Mouse (Mus musculus) urinary bladder, adult 2 months (tissue): Measurements from ENCODE around the gene Pts. TPM values are rescaled to one million over a fixed set of nuclear protein-coding genes. Genes with fewer than 3 reads are reported as not detected.

Experiments used
- DNase-seq: peaks from one replicate; pipeline ENCODE4 v3.0.0; 2022; ENCODE audit warnings: low spot score
- polyA plus RNA-seq: library from polyadenylated mRNA; depleted of rRNA; stranded (reverse); fragments of >200 nt; gene quantifications from 2 replicates; pipeline ENCODE4 v1.2.3, GENCODE M21; 2012

The Pts gene
- polyA plus RNA-seq, 1 experiment: 137 TPM

DNA sequence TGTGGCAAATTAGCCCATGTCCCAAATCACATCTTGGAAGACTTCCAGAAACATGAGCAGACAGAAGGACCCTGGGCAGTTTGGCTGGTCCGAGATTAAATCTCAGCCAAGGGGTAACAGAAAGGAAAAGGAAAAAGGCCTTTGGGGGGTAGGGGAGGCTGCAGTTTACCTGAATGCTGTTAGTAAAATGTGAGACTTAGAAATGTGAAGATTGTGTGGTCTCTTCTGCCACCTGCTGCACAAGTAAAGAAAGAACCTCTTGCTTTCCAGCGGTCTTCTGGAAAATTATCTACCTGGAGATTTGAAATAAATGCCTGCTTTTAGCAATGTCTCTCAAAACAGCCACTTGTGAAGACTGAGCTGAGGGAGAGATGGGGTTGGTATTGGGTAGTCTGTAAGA lies 2.4 kb upstream of the Pts start:
- DNase-seq: no peak

DNA sequence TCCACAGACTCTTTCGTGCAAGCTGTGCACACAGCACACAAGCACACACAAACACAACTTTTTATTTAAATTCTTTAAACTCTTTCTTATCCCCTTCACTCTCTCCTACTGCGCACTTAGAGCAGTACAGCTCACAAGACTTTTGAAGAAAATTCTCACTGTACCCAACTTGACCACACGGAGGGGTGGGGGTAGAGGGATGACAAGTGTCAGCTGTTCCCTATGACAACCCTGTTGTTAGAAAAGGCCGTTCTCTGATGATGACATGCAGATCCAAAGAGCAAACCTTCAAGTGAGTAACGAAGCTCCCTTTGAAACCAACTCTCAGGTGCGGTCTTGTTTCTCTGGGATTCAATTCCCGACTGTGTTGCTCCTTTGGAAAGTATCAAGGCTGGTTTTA lies 664 bp downstream of the Pts start:
- no peak for DNase-seq

DNA sequence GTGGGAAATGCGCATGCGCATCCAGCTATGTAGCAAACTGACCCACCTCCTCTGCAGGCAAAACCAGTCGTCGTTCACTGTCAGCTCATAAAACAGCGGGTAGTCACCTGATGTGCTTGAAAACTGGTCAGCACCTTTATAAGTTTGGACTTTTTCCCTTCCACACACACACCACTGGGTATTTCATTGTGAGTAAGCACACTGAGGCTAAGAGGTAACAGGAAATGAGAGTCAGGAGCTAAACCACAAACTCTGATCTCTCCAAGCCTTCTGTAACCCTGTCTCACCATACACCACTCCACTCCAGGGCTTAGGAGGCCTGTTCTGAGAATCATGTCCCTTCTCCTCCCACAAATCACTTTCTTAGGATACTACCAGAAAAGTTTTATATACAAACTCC lies 2.9 kb downstream of the Pts start:
- DNase-seq: no peak

DNA sequence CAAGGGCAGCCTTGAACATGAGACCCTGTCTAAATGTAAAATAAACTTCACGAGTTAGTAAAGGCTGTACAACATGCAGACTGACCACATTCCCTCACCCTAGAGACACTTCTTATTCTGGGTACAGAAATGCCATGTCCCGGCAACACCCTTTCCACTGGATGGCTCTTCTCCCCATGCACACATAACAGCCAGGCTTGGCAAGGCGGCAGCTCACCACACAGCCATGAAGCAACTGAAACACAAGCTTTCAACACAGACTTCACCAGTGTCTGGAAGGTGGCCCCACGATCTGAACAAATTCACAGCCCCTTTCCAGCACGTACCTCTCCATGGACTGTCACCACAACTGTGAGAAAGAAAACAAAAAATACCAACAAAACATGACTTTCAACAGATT lies 3.6 kb downstream of the Pts start:
- no peak for DNase-seq

DNA sequence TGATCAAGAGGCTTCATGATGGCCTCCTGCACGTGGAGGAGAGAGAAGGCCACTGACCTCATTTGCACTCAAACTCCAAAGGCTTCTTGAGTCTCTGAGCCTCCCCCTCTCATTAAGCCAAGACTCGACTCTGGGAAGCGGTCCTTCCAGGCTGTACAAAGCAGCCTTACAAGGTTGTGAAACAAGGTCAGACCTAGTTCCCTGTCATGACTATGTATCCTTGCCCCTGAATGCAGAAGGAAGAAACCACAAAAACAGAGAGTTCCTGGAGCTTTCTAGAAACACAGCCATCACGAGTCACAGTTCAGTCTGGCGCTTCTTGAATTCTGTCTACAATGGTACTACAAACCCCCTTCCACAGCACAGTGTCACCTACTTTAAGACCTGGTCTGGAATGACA lies 6.0 kb downstream of the Pts start:
- no peak for DNase-seq

DNA sequence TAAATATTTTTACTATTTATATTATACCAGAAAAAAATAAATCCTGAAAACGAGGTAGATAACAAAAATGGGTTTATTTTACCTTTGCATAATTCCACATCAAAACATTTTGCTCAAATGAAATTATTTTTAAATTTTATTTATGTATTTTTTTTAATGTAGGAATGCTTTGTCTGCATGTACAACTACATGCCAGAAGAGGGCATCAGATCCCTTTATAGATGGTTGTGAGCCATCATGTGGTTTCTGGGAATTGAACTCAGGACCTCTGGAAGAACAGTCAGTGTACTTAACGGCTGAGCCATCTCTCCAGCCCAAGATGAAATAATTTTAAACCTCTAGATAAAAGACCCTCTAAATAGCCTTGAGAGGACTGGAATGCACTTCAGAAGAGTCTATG lies 7.0 kb downstream of the Pts start:
- no peak for DNase-seq

DNA sequence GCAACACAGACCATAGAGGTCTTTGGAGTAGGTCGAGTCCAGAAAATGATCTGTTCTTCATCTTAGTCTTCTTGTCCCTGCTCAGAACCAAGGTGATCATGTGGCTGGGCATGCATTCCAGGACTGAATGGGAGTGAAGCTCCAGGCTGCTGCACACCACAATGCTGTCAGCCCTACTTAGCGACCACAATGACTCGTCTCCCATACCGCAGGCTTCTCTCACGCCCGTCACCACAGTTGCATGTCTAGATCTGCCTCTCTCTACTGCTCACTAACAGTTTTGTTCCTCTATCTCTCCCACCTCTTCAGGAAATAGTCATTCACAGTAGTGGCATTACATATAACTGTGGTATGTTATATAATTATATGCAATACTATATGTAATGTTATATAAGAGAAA lies 7.8 kb downstream of the Pts start:
- DNase-seq: no peak

DNA sequence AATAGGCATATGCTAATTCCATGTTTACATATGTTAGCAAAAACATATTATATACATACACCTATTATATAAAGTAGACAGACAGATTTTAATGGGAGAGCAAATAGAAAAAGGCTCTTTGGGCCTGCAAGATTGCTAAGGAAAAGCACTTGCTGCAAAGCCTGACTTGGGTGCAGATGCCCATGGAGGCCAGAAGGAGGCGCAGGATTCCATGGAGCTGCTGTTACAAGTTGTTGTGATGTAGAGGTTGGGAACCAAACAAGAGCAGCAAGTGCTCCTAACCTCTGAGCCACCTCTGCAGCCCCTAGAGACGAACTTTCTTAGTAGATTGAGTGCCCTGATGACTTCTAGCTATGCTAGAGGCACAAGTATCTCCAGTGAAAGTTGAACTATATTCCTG lies 9.7 kb downstream of the Pts start:
- no peak for DNase-seq

DNA sequence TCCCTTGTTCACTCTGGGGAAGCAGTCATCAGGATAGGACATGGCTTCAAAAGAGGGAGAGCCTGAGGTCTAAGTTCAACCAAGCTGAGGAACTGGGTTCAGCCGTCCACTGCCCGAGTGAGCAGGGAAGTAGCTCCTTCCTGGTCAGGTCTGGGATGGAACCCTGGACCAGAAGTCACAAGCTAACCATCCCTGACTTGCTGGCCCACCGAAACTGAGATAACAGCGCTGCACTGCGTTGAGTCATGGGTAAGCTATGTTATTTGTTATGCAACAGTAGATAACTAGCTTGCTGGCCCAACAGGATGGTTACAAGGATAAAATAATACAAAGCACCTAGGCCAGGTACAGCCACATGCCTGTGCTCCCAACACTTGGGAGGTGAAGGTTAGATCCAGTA lies 13.1 kb downstream of the Pts start:
- DNase-seq: no peak

DNA sequence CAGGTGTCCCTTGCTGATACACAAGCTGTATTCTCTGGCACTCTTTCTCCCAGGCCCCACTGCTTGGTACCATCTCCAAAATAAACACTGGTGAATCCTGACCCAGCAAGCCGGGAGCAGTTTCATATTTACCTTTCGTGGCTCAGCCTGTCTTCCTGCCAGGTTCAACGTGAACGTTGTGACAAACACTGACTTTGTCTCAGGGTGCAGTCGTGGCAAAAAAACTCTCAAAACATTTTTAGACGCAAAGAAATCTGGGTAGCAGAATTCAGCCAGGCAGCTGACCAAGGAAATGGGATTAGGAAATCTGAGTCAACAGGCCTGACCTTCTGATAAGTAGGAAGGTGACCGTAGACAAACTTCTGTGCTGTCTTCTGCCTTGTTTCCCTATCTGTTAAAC lies 21.0 kb downstream of the Pts start:
- no peak for DNase-seq

DNA sequence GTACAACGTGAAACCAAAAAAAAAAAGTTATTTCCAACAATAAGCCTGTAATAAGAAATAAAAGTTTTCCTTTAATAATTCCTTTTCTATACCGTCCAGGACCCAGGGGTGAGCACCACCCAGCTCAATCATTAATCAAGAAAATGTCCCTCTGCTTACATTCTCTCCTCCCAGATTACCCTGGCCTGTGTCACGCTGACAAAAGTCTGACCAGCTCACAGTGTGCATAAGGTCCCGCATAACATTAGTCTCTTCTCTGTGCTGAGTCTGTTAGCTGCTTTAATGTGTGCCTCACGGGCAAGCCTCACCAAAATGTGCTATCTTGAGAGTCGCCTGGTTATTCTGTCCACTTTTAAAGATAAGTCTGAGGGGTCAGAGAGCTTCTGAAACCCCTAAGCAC lies 23.1 kb downstream of the Pts start:
- no peak for DNase-seq

DNA sequence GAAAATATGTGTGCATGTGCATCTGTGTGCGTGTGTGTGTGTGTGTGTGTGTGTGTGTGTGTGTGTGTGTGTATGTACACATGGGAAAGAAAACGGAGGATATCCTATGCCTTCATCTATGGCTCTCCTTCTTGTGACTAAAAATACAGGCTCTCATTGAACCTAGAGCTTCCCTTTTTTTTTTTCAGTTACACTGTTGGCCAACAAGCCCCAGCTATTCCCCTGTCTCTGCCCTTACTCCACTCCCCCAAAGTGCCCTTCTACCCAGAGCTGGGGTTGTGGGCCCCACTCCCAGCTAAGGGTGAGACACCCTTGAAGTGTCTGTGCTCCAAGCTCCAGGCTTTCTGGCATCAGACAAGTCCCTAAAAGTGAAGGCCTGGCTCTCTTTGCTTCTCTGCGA lies 25.6 kb downstream of the Pts start:
- DNase-seq: no peak

DNA sequence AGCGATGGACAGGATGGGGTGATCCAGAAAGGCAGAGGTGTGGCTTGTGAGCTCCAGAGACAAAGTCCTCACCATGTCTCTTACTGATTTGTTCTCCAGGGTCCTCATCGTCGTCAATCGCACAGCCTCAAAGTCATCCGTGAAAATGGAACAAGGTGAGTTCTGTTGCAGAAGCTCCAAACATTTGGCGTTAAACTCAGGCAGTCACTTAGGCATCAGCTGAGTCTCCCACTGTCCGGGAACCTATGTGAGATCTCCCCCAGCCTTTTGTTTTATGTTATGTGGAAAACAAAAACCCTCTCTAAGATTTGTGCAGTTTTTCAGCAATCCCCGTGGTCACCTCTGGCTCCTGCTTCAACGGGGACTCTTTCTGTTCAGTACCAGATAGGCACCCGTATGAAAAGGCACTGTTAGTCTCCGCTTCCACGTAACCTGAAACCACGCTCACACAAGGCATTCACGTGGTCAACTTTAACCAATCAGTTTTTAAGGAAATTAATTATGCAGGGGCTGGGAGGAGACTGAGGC lies 27.5 kb downstream of the Pts start:
- no peak for DNase-seq

DNA sequence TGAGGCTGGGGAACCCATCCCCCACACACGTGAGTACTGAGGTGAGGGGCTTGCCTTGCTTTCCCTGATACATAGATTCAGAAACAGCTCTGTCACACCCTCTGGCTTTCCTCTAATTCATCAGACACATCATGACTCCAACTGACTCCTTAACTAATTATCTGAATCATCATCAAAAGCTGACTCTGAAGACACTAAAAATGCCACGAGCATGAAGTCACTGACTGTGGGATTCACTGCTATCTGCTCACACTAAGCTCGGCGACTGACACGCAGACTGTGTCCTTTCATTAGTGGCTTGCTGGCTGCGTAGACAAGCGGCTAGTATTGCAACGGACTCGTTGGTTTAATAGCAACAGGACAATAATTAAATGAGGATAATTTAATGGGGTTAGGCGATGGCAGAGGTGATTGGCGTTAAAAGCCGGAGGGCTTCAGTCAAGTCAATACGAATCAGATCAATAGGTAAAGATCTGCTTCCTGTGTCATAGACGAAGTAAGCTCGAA lies 28.0 kb downstream of the Pts start:
- DNase-seq: no peak

DNA sequence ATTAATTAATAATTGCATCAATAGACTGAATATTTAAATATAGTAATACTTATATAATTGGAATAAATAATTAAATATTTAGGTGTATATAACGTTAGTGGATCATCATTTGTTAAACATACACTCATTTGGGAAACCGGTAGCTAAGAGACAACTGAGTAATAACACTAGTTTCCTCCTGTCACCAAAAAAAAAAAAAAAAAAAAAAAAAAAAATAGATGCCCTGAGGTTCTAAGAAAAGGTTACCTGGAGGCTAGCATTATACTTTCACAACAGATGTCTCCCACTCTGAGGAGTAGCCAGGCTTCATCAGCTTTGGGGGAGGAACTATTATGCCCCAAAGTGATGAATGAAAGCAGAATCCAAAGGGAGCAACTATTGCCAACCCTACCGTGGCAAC lies 28.7 kb downstream of the Pts start:
- DNase-seq: no peak

DNA sequence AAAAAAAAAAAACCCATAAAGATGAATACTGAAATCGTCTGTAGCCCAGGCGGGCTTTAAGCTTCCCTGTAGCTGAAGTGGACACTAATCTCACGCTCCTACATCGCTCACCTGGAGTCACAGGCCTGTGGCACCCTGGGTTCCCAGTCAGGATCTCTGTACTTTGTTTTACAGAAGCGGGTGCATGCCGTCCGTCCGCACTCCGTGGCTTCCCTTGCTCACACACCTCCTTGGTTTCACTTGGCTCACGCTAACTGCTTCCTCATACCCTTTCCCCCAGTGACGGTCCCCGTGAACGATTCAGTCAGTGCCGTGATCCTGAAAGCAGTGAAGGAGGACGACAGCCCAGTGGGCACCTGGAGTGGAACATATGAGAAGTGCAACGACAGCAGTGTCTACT lies 29.7 kb downstream of the Pts start:
- no peak for DNase-seq

DNA sequence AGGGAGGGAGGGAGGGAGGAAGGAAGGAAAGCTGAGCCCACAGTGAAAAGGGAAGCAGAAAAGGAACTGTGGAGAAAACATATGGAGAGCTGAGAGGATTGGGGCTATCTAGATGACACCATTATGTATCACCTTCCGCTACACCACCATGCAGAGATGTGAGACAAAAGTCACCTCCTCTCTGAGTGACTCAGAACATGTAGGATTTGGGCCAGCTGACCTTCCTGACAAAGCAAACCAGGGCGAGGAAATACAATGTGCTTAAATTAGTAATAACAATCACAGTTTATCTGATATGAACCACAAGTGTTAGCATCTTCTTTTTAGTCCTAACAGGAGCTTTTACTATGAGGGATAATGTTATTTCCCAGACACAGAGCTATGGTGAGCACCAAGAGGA lies 31.0 kb downstream of the Pts start:
- DNase-seq: no peak

DNA sequence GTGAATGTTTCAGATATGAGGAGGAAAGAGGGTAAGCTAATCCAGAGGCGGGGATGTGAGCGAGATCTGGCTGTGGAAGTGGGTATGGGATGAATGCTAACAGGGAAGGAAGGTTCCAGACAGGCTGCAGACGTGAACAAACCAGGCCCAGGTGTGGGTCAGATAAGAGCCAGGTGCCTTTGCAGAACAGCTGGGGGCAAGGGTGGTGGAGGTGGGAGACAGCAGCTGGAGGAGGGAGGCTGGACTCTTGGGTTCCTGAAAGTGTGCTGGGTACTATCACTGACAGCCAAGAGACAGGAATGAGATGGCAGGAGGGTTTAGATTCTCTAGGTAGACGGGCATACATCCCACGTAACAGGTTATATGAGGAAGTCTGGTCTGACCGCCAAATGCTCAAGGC lies 31.4 kb downstream of the Pts start:
- DNase-seq: no peak

DNA sequence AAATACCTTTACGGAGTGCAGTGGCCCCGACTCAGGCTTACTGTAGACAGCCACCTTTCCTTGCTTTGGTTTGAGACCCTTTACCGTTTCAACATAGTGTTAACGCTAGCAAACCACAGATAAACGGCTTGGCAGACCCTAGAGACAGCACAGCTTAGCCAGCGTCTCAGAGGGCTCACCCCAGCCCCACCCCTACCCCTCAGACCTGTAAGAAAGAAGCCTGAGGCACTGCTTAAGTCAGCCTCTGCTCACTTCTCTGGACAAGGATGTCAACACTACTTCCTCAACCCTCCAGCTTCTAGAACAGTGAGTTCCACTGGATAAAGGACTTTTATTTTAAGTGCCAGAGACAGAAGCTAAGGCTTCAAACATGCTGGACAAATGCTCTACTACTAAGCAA lies 32.0 kb downstream of the Pts start:
- no peak for DNase-seq

DNA sequence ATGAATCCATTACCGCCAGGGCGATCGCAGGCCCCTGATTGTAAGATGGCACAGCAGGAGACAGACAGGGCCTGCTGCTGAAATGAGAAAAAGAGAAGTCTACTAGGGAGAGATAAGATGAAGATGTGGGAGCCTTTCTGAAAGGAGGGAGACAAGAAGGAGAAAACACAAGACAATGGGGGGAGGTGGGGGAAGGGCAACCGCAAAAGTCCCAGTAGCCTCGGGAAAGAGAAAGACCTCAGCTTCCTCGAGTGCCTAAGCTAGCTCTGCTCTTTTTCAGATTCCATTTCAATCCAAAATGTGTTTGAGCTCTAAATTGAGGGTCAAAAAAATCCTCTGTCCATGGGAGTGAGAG lies 32.4 kb downstream of the Pts start:
- DNase-seq: no peak

DNA sequence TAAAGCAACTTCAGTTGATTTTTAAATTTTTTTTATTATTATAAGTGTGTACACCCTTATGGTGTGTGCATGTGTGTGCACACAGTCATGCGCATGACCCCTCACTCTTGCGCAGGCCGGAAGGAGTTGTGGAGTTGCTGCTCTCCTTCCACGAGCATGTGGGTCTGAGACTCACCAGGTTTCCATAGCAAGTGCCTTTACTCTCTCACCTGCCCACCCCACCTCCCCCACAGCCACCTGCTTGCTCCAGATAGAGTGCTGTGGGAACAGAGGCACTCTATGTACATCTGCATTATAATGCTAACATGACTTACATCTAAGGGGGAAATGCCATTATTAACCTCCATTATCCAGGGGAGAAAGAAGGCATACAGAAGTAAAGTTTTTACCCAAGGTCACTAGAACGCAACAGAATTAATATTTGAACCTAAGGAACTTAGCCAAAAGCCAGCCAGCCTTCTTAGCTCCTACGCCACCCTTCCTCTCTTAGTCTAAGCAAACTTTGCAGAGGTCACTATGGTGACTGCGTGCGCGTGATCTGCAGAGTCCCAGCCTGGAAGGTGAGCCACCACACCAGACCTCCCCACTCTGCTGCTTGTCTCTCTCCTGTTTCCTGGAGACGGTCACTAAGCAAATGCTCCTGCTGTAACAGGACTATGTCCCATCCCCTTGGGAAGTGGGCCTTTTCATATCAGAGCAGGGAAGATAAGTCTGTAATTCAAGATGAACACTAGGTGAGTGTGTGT lies 32.9 kb downstream of the Pts start:
- DNase-seq: no peak

DNA sequence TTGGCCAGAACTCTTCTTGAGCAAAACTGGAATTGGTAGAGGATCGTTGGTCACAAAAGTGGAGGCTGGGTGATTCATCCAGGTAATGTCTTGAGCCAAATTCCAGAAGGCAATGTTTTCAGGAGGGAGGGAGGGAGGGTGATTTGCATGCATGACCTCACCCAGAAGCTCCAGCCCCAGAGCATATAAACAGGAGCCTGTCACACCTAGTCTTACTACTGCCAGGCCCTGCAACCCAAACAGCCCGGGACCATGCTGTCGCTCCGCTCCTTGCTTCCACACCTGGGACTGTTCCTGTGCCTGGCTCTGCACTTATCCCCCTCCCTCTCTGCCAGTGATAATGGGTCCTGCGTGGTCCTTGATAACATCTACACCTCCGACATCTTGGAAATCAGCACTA lies 34.2 kb downstream of the Pts start, which contains the start of gene Plet1:
Gene Plet1, plus strand, starts transcription at position 215 of the 400 bp plus-strand sequence.
- peak; percentile 67 for DNase-seq

DNA sequence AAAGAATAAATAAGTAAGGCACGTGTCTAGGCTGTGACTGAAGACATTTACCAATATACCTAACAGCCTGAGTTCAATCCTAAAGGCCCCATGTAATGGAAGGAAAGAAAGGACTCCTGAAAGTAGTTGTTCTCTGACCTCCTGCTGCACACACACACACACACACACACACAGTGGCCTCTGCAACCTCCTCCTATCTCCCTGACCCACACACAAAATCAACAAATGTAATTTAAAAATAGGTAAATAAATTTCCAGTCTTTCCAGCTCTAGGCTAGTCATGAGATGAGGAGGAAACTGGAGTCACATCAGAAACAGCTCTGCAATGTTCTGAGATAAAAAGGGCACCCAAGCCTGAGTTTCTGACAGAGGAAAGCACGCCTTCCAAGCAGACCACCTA lies 34.7 kb downstream of the Pts start:
- DNase-seq: no peak

DNA sequence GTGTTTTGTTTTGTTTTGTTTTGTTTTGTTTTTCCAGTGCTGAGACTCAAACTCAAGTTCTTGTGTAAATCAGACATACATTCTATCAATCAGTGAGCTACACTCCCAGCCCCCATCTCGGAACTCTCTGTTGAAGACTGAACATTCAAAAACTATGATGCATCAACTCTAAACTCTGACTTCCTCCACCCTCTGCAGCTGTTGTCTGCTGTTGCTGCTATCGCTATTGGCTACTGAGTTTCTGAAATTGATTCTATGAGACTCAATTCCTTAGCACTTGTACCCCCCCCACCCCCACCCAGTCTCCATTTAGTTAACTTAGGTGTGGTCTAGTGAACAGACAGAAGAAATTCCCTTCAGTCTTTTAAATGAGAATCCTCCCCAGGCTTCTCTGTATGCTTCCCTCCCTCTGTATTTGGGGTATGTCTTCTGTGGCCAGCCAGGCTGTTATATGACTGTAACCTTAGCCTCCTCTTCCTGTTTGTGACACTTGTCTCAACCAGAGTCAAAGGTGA lies 36.9 kb downstream of the Pts start:
- no peak for DNase-seq
